Mouse (Mus musculus) naive thymus-derived CD4-positive, alpha-beta T cell, adult 2 months (primary cell): ENCODE measurements around the gene Gm35315.
"Not testable (repeated sequence)": the region's sequence is repeated elsewhere in the genome, so short reads cannot be mapped to it uniquely, and the experiment has no call there.

Experiments used
- DNase-seq: peaks from one replicate; pipeline ENCODE4 v3.0.0-alpha.2; 2011; ENCODE audit warnings: low read depth

Gm35315 gene

DNA sequence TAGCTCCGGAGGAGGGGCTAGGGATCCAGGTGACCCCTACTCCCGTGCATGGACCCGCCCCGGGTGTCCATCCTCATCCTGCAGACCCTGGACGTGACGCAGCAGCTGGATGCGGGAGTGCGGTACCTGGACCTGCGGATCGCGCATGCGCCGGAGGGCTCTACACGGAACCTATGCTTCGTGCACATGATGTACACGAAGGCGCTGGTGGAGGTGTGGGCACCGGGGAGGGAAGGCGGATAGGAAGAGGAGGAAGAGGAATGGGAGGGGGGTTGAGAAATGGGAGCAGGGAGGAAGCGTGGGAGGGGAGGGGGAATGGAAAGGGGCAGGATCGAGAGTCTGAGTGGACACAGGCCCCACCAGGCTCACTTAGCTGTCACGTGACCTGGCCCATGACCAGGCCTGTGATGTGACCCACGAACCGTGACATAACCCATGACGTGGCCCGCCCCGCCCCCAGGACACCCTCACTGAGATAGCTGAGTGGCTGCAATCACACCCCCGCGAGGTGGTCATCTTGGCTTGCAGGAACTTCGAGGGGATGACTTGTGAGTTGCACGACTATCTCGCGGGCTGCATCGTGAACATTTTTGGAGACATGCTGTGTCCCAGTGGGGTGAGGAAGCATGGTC is 7.6 kb upstream of the Gm35315 start:
- peak; percentile 67 for DNase-seq

DNA sequence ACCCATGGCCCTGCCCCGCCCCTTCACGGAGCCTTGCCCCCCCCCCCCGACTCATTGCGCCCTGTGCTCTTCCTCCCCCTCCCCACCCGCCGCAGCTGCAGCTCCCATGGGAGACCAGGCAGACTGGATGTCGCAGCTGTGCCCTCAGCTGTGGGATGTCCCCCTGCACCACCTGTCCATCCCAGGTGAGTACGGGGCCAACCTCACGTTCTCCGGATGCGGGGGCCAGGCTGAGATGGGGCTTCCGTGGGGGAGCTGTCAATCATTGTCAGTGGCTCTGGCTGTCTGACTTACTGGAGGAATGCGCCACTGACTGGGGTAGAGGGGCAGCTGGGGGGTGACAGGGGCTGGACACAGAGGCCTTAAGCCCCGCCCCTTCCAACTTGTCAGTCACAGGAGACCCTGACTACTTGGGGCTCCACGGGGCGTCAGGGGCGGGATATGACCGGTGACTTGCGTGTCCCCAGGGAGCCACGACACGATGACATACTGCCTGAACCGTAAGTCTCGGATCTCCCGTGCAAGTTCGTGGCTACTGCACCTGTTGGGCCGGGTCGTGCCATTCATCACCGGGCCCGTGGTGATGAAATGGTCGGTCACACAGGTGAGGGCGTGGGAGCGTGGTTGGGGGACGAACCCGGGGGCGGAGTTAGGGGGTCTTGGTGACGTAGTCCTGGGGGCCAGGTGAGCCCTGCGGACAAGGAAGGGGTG is 6.9 kb upstream of the Gm35315 start:
- peak; percentile 67 for DNase-seq

- DNase-seq: no peak
Measured at GRCm38 (mm10) chr5:110099656-110100580, 5.7 kb upstream of the Gm35315 start, which contains the start of gene Plcxd1. TSS of gene Plcxd1 (plus strand) at chr5:110099969.

GRCm38 (mm10) chr5:110098991-110099477 is 4.8 kb upstream of the Gm35315 start:
- DNase-seq: no peak

GRCm38 (mm10) chr5:110094847-110095213 is 610 bp upstream of the Gm35315 start:
- no peak for DNase-seq

DNA sequence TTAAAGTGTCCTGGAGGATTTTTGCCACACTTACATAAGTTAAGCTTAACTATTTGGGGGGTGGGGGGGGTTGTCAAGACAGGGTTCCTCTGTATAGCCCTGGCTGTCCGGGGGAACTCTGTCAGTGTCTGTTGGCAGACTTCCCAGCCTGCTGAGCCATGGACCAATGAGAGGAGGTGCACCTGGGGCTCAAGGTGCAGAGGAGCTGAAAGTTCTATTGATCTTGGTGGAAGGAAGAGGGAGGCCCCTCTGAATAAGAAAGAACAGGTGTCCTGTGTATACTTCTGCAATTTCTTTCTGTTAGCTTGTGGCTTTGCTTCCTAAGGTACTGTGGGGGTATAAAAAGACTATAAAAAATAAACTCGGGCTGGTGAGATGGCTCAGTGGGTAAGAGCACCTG is 2.7 kb downstream of the Gm35315 start:
- DNase-seq: no peak

- DNase-seq: no peak
Measured at GRCm38 (mm10) chr5:110086161-110086866, 7.9 kb downstream of the Gm35315 start.

DNA sequence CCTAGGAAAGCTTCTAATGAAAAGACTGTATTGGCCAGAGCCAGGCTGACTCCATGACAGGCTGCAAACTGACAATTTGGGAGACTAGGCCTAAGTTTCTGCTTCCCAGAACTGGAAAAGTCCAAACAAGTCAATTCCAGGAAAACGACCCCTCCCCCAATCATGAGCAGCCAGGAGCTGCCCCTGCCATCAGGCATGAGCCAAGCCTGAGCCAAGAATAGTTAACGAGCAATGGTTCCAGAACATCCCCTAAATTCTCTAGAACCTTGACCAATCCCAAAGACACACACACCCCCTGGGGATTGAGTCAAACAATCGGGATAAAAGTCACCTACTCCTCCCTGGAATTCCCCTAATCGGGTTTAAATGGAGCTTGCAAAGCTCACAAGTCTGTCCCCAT is 11.3 kb downstream of the Gm35315 start:
- no peak for DNase-seq

DNA sequence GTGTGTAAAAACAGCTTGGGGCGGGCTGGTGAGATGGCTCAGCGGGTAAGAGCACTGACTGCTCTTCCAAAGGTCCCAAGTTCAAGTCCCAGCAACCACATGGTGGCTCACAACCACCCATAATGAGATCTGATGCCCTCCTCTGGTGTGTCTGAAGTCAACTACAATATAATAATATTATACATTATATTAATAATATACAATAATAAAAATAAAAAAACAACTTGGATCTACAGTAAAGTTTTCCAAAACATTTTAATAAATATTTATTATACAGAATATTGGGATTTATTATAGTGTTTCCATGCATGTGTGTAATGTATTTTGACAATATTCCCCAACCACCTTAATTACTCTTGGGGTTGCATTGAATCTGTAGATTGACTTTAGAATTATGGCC is 21.8 kb downstream of the Gm35315 start, which contains the start of gene Gm17655:
TSS of gene Gm17655 (minus strand) at position 101 of the 400 bp plus-strand sequence.
- not testable (repeated sequence) for DNase-seq

- peak; percentile 85 for DNase-seq
Measured at GRCm38 (mm10) chr5:110057637-110058408, 36.4 kb downstream of the Gm35315 start.
